Mouse (Mus musculus) midbrain, embryonic 11.5 days (tissue): ENCODE data around the gene Ceacam9. TPM values are rescaled to one million over a fixed set of nuclear protein-coding genes. Genes with fewer than 3 reads are reported as not detected.
A peak's percentile ranks its signal among the peaks of the same experiment; 100 is the strongest.

Source experiments
- ATAC-seq: fragments of 200-750 bp; cut with Nextera tagmentation; 2 replicates; pipeline ENCODE4 v1.8.0; 2017; ENCODE audit warnings: moderate TSS enrichment, moderate library complexity; ENCODE audit not compliant: low FRiP score
- DNase-seq: peaks from one replicate; pipeline ENCODE4 v3.0.0; 2015; ENCODE audit warnings: low spot score; ENCODE audit errors: missing footprints
- H3K27ac ChIP-seq: fragments of 300-500 bp; sonication (generic); 2 replicates; pipeline ENCODE4 v1.5.1; 2014; ENCODE audit warnings: low read depth, low read length
- H3K27me3 ChIP-seq: fragments of 300-500 bp; sonication (generic); 2 replicates; pipeline ENCODE4 v1.6.1; 2014; ENCODE audit warnings: mild to moderate bottlenecking, low read length, moderate library complexity, mixed read lengths; ENCODE audit not compliant: control insufficient read depth, insufficient read depth
- H3K36me3 ChIP-seq: fragments of 300-500 bp; sonication (generic); 2 replicates; pipeline ENCODE4 v1.6.1; 2014; ENCODE audit warnings: mild to moderate bottlenecking, low read length, moderate library complexity, mixed read lengths; ENCODE audit not compliant: control insufficient read depth, insufficient read depth
- H3K4me1 ChIP-seq: fragments of 300-500 bp; sonication (generic); 2 replicates; pipeline ENCODE4 v1.6.1; 2014; ENCODE audit warnings: low read length; ENCODE audit not compliant: control insufficient read depth, insufficient read depth
- H3K4me2 ChIP-seq: fragments of 300-500 bp; sonication (generic); 2 replicates; pipeline ENCODE4 v1.6.1; 2014; ENCODE audit warnings: mild to moderate bottlenecking, moderate library complexity
- H3K4me3 ChIP-seq: fragments of 300-500 bp; sonication (generic); 2 replicates; pipeline ENCODE4 v1.5.1; 2014; ENCODE audit warnings: low read depth, low read length
- H3K9ac ChIP-seq: fragments of 300-500 bp; sonication (generic); 2 replicates; pipeline ENCODE4 v1.6.1; 2014; ENCODE audit warnings: low read length
- H3K9me3 ChIP-seq: fragments of 300-500 bp; sonication (generic); 2 replicates; pipeline ENCODE4 v1.6.1; 2016; ENCODE audit warnings: low read length; ENCODE audit not compliant: control insufficient read depth
- WGBS: fragments of 180-500 bp; shearing (Covaris S2); extraction: QIAGEN DNeasy Blood & Tissue Kit; methylation state at CpG from one replicate; pipeline ENCODE4 v1.1.7; 2014; 5-methylcytosine and 5-hydroxymethylcytosine counted together
- polyA plus RNA-seq: library from polyadenylated mRNA; unstranded; fragments of >200 nt; fragmentation: Nextera tagmentation; extraction: Ambion mirVana; gene quantifications from 2 replicates; pipeline ENCODE4 v1.2.1, GENCODE M21; 2014

The Ceacam9 gene
- polyA plus RNA-seq, 1 experiment from 2014 or later: not detected

DNA sequence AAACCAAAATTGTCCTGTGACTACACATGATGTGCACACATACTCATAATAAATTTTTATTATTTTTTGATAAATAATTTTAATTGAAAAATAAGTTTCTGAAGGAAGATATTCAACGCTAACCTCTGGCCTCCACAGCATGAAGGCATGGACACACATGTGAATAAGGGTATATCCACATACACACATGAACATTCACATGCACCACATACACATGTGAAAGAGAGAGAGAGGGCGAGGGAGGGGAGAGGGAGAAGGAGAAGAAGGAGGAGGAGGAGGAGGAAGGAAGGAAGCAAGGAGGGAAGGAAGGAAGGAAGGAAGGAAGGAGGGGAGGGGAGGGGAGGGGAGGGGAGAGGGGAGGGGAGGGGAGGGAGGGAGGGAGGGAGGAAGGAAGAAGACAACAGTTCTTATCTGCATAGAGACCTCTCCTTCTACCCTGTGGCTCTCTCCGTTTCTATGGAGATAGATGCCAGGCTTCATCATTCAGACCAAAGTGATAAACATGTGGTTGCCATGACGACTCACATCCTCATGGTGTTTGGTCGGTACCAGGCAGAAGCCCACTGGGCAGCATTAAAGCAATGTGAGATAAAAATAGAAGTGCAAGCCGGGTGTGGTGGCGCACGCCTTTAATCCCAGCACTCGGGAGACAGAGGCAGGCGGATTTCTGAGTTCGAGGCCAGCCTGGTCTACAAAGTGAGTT, 37.3 kb downstream of the Ceacam9 start:
- 77% methylated on average over 10 of the region's 11 CpGs for WGBS
- Histone ChIP-seq H3K4me2 (no peak overlapping the region), H3K4me1 (no peaks in the 10 kb centered on the region), H3K9ac (no peak overlapping the region), H3K9me3 (no peaks in the 10 kb centered on the region), H3K36me3 (no peaks in the 10 kb centered on the region), H3K27me3 (no peaks in the 10 kb centered on the region), H3K27ac (no peak overlapping the region), H3K4me3 (no peak overlapping the region)
- no peak for DNase-seq
- peak; percentile 38; the same call in 1 of the 2 replicates for ATAC-seq

DNA sequence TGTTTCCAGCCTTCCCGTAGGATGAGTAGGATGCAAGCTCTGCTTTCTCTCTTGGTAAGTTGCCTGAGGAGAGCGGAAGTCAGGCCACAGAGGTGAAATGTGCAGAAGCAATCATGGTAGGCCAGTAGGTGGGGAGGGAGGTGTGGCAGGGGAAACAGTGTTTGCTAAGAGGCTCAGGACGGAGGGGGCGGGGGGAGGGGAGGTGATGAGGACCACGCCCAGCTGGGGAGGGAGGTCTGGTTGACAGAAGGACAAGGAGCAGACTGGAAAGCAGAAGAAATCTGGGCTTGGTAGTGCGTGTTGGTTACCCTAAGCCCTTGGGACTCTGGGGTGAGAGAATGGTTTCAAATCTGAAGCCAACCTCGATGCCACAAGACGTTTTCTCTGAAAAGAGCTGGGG, 38.6 kb downstream of the Ceacam9 start:
- no peak overlapping the region for H3K4me3 ChIP-seq
- no peaks in the 10 kb centered on the region for H3K9me3 ChIP-seq
- H3K9ac ChIP-seq: no peak overlapping the region
- 27% methylated on average over 8 of the region's 8 CpGs for WGBS
- DNase-seq: no peak
- H3K27me3 ChIP-seq: no peaks in the 10 kb centered on the region
- no peaks in the 10 kb centered on the region for H3K36me3 ChIP-seq
- ATAC-seq: no peak
- no peak overlapping the region for H3K4me2 ChIP-seq
- H3K27ac ChIP-seq: no peak overlapping the region
- H3K4me1 ChIP-seq: no peaks in the 10 kb centered on the region

DNA sequence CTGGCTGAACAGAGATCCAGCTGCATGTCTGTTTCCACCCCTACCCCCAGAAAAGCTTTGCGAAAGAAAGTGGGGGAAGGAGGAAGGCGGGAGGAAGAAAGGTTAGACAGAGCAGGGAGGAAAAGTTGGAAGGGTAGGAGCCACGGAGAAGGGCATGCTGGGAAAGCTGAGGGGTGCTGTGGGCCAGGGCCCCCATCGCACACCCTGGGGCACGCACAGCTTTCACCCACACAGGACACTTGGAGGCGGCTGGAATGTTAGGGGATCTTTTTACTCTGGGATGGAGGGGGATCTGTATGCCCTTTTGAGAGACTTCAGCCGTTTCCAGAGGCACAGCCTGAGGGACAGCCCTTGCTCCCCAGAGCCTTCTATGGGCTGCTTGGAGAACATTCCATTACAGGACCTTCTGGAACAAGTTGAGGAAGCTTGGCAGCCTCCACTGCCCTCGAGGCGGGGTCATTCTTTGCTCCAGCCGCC, 39.3 kb downstream of the Ceacam9 start:
- no peak overlapping the region for H3K4me3 ChIP-seq
- 57% methylated on average over 10 of the region's 10 CpGs for WGBS
- no peak for ATAC-seq
- H3K9ac ChIP-seq: no peak overlapping the region
- H3K27me3 ChIP-seq: no peaks in the 10 kb centered on the region
- no peaks in the 10 kb centered on the region for H3K4me1 ChIP-seq
- no peak overlapping the region for H3K27ac ChIP-seq
- no peak for DNase-seq
- H3K36me3 ChIP-seq: no peaks in the 10 kb centered on the region
- no peak overlapping the region for H3K4me2 ChIP-seq
- H3K9me3 ChIP-seq: no peaks in the 10 kb centered on the region

DNA sequence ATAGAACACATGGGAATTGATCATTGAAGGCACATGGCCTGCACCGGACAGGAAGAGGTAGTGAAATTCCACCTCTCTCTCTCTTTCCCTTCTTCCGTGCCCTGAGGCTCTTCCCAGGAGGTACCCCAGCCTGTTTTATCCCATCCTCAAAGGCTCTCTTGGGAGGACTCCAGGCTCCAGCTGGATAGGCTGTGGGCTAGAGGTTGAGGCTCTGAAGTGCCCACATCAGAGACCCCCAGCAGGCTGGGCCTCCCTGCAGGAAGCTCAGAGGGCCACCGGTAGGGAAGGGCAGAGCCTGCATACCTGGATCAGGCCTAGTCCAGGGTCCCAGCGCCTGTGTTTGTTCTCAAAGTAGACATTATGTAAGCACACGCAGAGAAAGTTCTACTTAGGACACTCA, 39.9 kb downstream of the Ceacam9 start:
- no peak overlapping the region for H3K9ac ChIP-seq
- no peak overlapping the region for H3K27ac ChIP-seq
- ATAC-seq: no peak
- H3K4me3 ChIP-seq: no peak overlapping the region
- no peaks in the 10 kb centered on the region for H3K4me1 ChIP-seq
- no peak for DNase-seq
- no peak overlapping the region for H3K4me2 ChIP-seq
- WGBS: 44% methylated on average over 5 of the region's 5 CpGs
- no peaks in the 10 kb centered on the region for H3K36me3 ChIP-seq
- H3K27me3 ChIP-seq: no peaks in the 10 kb centered on the region
- H3K9me3 ChIP-seq: no peaks in the 10 kb centered on the region

DNA sequence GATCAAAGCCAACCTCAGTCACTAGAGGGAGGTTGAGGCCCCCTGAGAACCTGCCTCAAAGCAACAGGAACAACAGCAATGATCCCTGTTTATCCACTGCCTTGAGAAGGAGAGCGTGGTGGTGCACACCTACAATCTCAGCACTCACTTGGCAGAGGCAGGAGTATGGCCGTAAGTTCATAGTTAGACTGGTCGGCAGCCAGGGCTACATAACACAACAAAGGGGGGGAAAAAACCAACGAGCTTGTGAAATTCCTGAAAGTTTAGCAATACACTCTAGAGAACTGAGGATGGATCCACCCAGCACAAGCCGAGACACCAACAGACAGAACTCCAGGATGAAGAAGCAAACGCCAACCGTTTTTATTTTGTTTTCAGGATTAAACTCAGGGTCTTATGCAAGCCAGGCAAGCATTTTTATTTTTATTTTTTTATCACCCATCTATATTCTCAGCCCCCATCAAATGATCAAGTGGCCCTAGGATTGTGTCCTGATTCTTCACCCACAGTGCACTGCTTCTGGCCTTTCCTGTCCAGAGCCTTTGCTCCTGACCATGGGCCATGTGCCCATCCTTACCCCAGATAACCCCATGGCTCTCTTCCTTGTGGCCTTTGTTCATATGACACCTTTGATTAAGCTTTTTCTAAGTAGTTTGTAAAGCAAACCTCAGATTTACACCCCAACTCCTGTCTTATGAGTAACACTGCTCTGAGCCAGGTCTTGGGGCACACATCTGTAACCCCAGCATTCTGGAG, 41.9 kb downstream of the Ceacam9 start:
- Histone ChIP-seq H3K9ac (no peak overlapping the region), H3K27me3 (no peaks in the 10 kb centered on the region), H3K4me2 (no peak overlapping the region), H3K4me3 (no peak overlapping the region), H3K9me3 (no peaks in the 10 kb centered on the region), H3K27ac (no peak overlapping the region), H3K4me1 (no peaks in the 10 kb centered on the region), H3K36me3 (no peaks in the 10 kb centered on the region)
- WGBS: 89% methylated on average over 7 of the region's 7 CpGs
- no peak for ATAC-seq
- DNase-seq: no peak

DNA sequence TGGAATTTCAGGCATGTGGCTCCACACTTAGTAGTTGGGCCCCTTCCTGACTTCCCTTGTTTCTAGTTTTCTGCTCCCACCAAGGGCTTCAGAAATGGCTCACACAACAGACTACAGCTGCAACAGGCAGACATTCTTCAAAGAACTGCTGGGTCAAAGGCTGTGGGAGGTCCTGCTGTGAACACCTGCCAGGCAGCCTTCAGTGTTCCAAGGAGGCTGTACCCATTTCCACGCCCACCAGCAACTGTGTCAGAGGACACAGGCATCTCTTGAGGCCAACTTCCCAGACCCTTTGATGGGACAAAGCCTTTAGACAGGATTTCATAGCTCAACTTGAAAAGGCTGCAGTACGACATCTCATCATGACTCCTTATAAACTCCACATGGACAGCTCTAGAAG, 44.7 kb downstream of the Ceacam9 start:
- no peak overlapping the region for H3K27ac ChIP-seq
- H3K9me3 ChIP-seq: no peaks in the 10 kb centered on the region; the same call in 1 of the 2 replicates
- no peaks in the 10 kb centered on the region for H3K36me3 ChIP-seq
- H3K27me3 ChIP-seq: no peaks in the 10 kb centered on the region
- H3K4me1 ChIP-seq: no peaks in the 10 kb centered on the region
- ATAC-seq (no peak), DNase-seq (no peak)
- 21% methylated on average over 2 of the region's 2 CpGs for WGBS
- no peak overlapping the region for H3K4me3 ChIP-seq
- no peak overlapping the region for H3K4me2 ChIP-seq
- H3K9ac ChIP-seq: no peak overlapping the region

Other genes with a start within 250 kb of the Ceacam9 start
- 0.30 TPM in 2 replicates for gene Npas1, start 244.2 kb upstream of the Ceacam9 start, polyA plus RNA-seq
- 32.5 and 33.3 TPM in 2 replicates for gene Arhgap35, start 106.9 kb upstream of the Ceacam9 start, polyA plus RNA-seq
- not detected in 2 replicates for gene Ceacam15, start 46.2 kb upstream of the Ceacam9 start, polyA plus RNA-seq
- gene Ap2s1, start 16.5 kb downstream of the Ceacam9 start, polyA plus RNA-seq: 277 and 300 TPM in 2 replicates
- gene Slc1a5, start 59.4 kb downstream of the Ceacam9 start, polyA plus RNA-seq: 20.7 and 23.2 TPM in 2 replicates
- 111 and 115 TPM in 2 replicates for gene Strn4, start 94.0 kb downstream of the Ceacam9 start, polyA plus RNA-seq
- 24.3 and 25.9 TPM in 2 replicates for gene Fkrp, start 94.8 kb downstream of the Ceacam9 start, polyA plus RNA-seq
- gene Prkd2, start 121.0 kb downstream of the Ceacam9 start, polyA plus RNA-seq: 9.2 and 10.3 TPM in 2 replicates
- gene Dact3, start 153.4 kb downstream of the Ceacam9 start, polyA plus RNA-seq: 4.8 and 5.3 TPM in 2 replicates
- 9.7 and 10.2 TPM in 2 replicates for gene Gng8, start 169.9 kb downstream of the Ceacam9 start, polyA plus RNA-seq
- gene Ptgir, start 184.6 kb downstream of the Ceacam9 start, polyA plus RNA-seq: 0.94 and 1.2 TPM in 2 replicates
- 284 and 295 TPM in 2 replicates for gene Calm3, start 202.2 kb downstream of the Ceacam9 start, polyA plus RNA-seq
- gene Pnmal2, start 222.8 kb downstream of the Ceacam9 start, polyA plus RNA-seq: 8.3 and 8.6 TPM in 2 replicates
- 22.5 and 23.7 TPM in 2 replicates for gene Pnmal1, start 237.8 kb downstream of the Ceacam9 start, polyA plus RNA-seq